Mouse (Mus musculus): Measurements from ENCODE around the gene Cacng3. TPM values are rescaled to one million over a fixed set of nuclear protein-coding genes. Genes with fewer than 3 reads are reported as not detected.

Gene Cacng3
- polyA plus RNA-seq, 1 experiment = 0.48 TPM

DNA sequence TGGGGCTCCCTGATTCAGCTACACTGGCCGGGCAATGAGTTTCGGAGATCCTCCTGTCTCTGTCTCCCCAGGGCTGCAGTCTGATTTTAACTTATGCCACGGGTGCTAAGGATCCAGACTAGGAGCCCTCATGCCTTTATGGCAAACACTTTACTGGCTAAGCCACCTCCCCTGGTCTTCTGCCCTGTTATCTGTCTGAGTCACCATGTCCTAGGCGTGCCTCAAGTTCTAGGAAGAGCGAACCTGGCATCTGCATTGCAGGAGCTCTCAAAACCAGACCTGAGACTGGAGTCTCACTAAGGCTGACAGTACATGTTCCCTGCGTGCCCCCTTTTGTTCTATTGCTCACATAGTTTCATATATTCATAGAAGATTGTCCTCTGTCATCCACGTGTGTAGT is 119.6 kb downstream of the Cacng3 start:
- no peak overlapping the region for H3K4me3 ChIP-seq (ENCODE audit: extremely low read depth, insufficient read depth, insufficient read length)
- H3K4me1 ChIP-seq (ENCODE audit: control insufficient read depth, insufficient read depth, insufficient read length) = no peaks in the 10 kb centered on the region
- no peaks in the 10 kb centered on the region for H3K27me3 ChIP-seq (ENCODE audit: control insufficient read depth, insufficient read depth, low read length)
- no peaks in the 10 kb centered on the region for H3K36me3 ChIP-seq (ENCODE audit: control insufficient read depth, insufficient read depth, low read length)
- no peak overlapping the region for H3K27ac ChIP-seq (ENCODE audit: insufficient read depth, low read length)
- no peak for TF ChIP-seq POLR2A (IDR thresholded peaks at IDR 0.05; ENCODE audit: low read depth, low read length)
- TF ChIP-seq CTCF (IDR thresholded peaks at IDR 0.05; ENCODE audit: extremely low read depth, insufficient read depth, insufficient read length, insufficient replicate concordance) = no peak
- DNase-seq (ENCODE audit: low read depth in 1 of 2, low spot score in 2 of 2) = no peak
- WGBS = 88% methylated on average over 7 of the region's 7 CpGs

DNA sequence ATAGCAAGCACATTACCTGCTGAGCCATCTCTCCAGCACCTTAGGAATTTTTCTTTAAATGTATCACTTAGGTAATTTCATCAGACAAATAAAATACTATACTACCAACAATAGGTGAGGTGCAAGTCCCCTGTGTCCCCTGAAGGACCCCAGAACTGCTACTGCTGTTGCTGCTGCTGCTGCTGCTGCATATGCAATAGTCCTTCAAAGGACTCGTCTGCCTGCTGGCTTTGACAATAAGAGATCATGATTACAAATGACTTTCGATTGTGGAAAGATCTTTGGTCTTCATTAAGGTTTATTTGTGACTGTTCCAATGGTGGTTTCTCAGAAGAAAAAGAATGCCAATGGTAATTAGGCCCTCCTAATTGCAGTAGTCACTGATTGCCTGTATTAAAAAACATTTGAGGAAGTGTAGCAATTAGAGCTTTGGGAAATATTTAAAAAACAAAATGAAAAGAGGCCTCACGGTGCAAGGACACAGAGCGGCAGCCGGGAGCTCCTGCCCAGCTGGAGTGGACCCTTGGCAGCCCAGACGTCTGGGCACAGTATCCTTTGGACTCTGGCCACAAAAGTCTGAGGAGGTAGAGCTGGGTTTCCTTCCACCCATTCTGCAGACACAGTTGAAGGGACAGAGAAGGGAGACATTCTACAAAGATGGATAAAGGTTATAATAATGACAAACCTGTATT is 123.5 kb downstream of the Cacng3 start:
- Histone ChIP-seq H3K36me3 (ENCODE audit: control insufficient read depth, insufficient read depth, low read length) (no peaks in the 10 kb centered on the region), H3K4me1 (ENCODE audit: control insufficient read depth, insufficient read depth, insufficient read length) (no peaks in the 10 kb centered on the region), H3K27ac (ENCODE audit: insufficient read depth, low read length) (no peak overlapping the region), H3K27me3 (ENCODE audit: control insufficient read depth, insufficient read depth, low read length) (no peaks in the 10 kb centered on the region), H3K4me3 (ENCODE audit: extremely low read depth, insufficient read depth, insufficient read length) (no peak overlapping the region)
- TF ChIP-seq POLR2A (IDR thresholded peaks at IDR 0.05; ENCODE audit: low read depth, low read length) (no peak), CTCF (IDR thresholded peaks at IDR 0.05; ENCODE audit: extremely low read depth, insufficient read depth, insufficient read length, insufficient replicate concordance) (no peak)
- DNase-seq (ENCODE audit: low read depth in 1 of 2, low spot score in 2 of 2) = no peak
- WGBS = 71% methylated on average over 6 of the region's 6 CpGs

DNA sequence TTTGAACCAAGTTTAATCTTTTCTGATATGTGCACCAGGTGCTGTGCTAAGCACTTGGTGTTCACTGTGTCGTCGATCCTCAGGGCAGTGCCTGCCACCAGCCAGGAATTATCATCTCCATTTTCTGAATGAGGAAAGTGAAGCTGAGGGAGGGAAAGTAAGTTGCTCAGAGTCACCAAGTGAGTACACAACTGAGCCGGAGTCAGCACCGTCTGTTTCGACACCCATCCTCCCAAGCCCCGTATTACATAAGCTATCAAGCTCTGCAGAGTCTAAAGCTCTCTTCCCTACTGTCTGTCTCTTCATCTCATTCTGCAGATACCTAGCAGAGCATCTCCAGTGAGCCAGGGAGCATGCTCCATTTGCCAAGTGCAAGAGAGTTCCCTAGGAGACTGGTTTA is 124.8 kb downstream of the Cacng3 start:
- WGBS = 94% methylated on average over 6 of the region's 6 CpGs
- Histone ChIP-seq H3K4me3 (ENCODE audit: extremely low read depth, insufficient read depth, insufficient read length) (no peak overlapping the region), H3K27ac (ENCODE audit: insufficient read depth, low read length) (no peak overlapping the region), H3K4me1 (ENCODE audit: control insufficient read depth, insufficient read depth, insufficient read length) (no peaks in the 10 kb centered on the region), H3K27me3 (ENCODE audit: control insufficient read depth, insufficient read depth, low read length) (no peaks in the 10 kb centered on the region), H3K36me3 (ENCODE audit: control insufficient read depth, insufficient read depth, low read length) (no peaks in the 10 kb centered on the region)
- TF ChIP-seq POLR2A (IDR thresholded peaks at IDR 0.05; ENCODE audit: low read depth, low read length) (no peak), CTCF (IDR thresholded peaks at IDR 0.05; ENCODE audit: extremely low read depth, insufficient read depth, insufficient read length, insufficient replicate concordance) (no peak)
- no peak for DNase-seq (ENCODE audit: low read depth in 1 of 2, low spot score in 2 of 2)

DNA sequence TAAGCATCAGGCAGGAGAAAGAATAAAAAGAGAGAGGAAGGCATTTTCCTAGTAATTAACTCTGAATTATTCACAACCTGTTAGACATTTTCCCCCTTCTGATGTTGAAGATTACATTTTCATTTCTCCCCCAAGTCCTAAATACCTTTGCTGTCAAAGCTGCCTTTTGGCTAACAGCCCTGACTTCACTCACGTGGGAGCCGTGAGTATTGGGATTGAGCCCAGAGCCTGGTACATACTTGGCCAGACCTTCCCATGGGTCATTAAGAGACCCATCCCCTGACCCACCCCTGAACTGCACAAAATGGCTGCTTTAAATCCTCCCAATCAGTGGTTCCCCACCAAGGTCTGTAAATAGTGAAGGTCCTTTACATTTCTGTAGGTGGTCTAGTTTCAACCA is 130.5 kb downstream of the Cacng3 start:
- no peak for DNase-seq (ENCODE audit: low read depth in 1 of 2, low spot score in 2 of 2)
- TF ChIP-seq POLR2A (IDR thresholded peaks at IDR 0.05; ENCODE audit: low read depth, low read length) = no peak
- TF ChIP-seq CTCF (IDR thresholded peaks at IDR 0.05; ENCODE audit: extremely low read depth, insufficient read depth, insufficient read length, insufficient replicate concordance) = no peak

DNA sequence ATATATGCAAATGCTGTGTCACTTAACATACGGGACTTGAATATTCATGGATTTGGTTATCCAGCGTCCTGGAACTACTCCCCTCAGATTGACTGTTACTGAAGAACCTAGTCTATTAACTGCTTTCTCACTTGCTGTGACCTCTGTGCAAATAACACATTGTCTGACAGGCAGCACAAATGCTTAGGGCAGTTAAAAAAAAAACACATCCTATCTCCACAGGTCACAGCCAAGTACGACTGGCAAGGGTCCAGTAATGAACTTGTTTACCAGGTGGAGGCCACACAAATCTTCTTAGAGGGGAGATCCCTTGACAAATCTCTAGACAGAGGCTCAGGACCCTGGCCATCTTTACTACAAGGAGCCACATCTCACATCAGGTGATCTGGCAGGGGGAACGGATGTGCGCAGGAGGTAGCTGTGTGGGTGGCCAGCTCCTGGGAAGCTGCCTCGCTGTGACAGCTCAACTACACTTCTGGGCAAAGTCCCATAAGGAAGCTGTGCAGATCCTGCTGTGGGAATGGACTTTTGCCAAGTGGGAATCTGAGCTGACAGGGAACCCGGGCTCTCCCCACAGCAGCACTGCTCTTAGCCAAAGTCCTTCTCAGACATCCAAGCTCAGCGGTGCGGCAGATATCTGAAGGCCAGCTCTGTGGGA is 133.7 kb downstream of the Cacng3 start:
- DNase-seq (ENCODE audit: low read depth in 1 of 2, low spot score in 2 of 2) = no peak
- no peak overlapping the region for H3K27ac ChIP-seq (ENCODE audit: insufficient read depth, low read length)

More for the DNA sequence above, 130.5 kb downstream of the Cacng3 start:
- H3K4me1 ChIP-seq (ENCODE audit: control insufficient read depth, insufficient read depth, insufficient read length) = no peaks in the 10 kb centered on the region
- no peak overlapping the region for H3K4me3 ChIP-seq (ENCODE audit: extremely low read depth, insufficient read depth, insufficient read length)
- 87% methylated on average over 2 of the region's 2 CpGs for WGBS
- no peak overlapping the region for H3K27ac ChIP-seq (ENCODE audit: insufficient read depth, low read length)
- H3K27me3 ChIP-seq (ENCODE audit: control insufficient read depth, insufficient read depth, low read length) = no peaks in the 10 kb centered on the region
- no peaks in the 10 kb centered on the region for H3K36me3 ChIP-seq (ENCODE audit: control insufficient read depth, insufficient read depth, low read length)

DNA sequence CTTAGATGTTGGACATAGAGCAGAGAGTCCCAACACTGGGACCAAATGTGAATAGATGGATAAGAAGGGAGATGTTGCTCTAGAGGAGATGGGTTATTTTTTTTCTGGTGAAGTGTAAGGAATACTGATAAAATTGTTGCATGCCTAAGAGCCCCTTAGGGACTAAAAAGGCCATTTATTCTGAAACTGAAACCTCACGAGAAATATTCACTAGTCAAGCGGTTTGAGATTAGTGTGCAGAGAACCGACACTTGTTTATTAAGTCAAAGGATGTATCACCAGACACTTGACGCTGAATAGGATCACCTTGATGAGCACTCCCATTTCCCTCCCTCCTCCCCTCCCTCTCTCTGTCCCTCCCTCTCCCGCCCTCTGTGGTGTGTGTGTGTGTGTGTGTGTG is 136.2 kb downstream of the Cacng3 start:
- TF ChIP-seq POLR2A (IDR thresholded peaks at IDR 0.05; ENCODE audit: low read depth, low read length) (no peak), CTCF (IDR thresholded peaks at IDR 0.05; ENCODE audit: extremely low read depth, insufficient read depth, insufficient read length, insufficient replicate concordance) (no peak)
- DNase-seq (ENCODE audit: low read depth in 1 of 2, low spot score in 2 of 2) = no peak
- 44% methylated on average over 4 of the region's 5 CpGs for WGBS
- H3K4me3 ChIP-seq (ENCODE audit: extremely low read depth, insufficient read depth, insufficient read length) = no peak overlapping the region
- no peaks in the 10 kb centered on the region for H3K36me3 ChIP-seq (ENCODE audit: control insufficient read depth, insufficient read depth, low read length)
- H3K4me1 ChIP-seq (ENCODE audit: control insufficient read depth, insufficient read depth, insufficient read length) = peaks cover 9% of the 10 kb centered on the region; the same call in 1 of the 2 replicates
- no peak overlapping the region for H3K27ac ChIP-seq (ENCODE audit: insufficient read depth, low read length)
- H3K27me3 ChIP-seq (ENCODE audit: control insufficient read depth, insufficient read depth, low read length) = no peaks in the 10 kb centered on the region

More for the DNA sequence above, 133.7 kb downstream of the Cacng3 start:
- Histone ChIP-seq H3K27me3 (ENCODE audit: control insufficient read depth, insufficient read depth, low read length) (no peaks in the 10 kb centered on the region), H3K4me1 (ENCODE audit: control insufficient read depth, insufficient read depth, insufficient read length) (peaks cover 9% of the 10 kb centered on the region; the same call in 1 of the 2 replicates), H3K4me3 (ENCODE audit: extremely low read depth, insufficient read depth, insufficient read length) (no peak overlapping the region), H3K36me3 (ENCODE audit: control insufficient read depth, insufficient read depth, low read length) (no peaks in the 10 kb centered on the region)
- TF ChIP-seq CTCF (IDR thresholded peaks at IDR 0.05; ENCODE audit: extremely low read depth, insufficient read depth, insufficient read length, insufficient replicate concordance) = no peak
- TF ChIP-seq POLR2A (IDR thresholded peaks at IDR 0.05; ENCODE audit: low read depth, low read length) = no peak
- WGBS = 87% methylated on average over 9 of the region's 9 CpGs

DNA sequence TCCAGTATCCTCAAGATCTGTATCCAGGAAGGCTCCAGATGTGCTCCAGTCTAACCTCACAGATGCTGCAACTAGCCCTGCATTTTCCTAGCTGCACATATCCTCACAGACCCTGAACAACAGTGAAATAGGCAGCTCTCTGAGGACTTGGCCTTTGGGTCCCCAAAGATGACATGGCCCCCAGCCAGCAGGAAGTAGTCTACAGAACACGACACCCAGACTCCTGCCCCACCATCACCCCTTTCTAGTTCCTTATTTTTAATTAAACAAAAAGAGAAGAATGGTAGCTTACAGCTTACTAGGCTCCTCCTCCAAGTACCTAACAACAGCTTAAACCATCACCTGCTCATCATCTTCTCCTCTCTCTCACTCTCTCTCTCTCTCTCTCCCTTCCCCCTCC is 143.4 kb downstream of the Cacng3 start:
- H3K27me3 ChIP-seq (ENCODE audit: control insufficient read depth, insufficient read depth, low read length) = no peaks in the 10 kb centered on the region

More for the DNA sequence above, 143.4 kb downstream of the Cacng3 start:
- WGBS = 5% methylated on average over 1 of the region's 1 CpGs
- Histone ChIP-seq H3K27ac (ENCODE audit: insufficient read depth, low read length) (0 out of 2 replicates have a peak overlapping the region, but pooled peaks have one; percentile 5), H3K4me3 (ENCODE audit: extremely low read depth, insufficient read depth, insufficient read length) (no peak overlapping the region), H3K36me3 (ENCODE audit: control insufficient read depth, insufficient read depth, low read length) (no peaks in the 10 kb centered on the region), H3K4me1 (ENCODE audit: control insufficient read depth, insufficient read depth, insufficient read length) (peaks cover 21% of the 10 kb centered on the region; the same call in 1 of the 2 replicates)
- peak in 1 of 2 experiments; percentile 15 for DNase-seq (ENCODE audit: low read depth in 1 of 2, low spot score in 2 of 2)
- TF ChIP-seq CTCF (IDR thresholded peaks at IDR 0.05; ENCODE audit: extremely low read depth, insufficient read depth, insufficient read length, insufficient replicate concordance) (no peak), POLR2A (IDR thresholded peaks at IDR 0.05; ENCODE audit: low read depth, low read length) (no peak)

Data from spleen, adult 2 months (tissue).